Comparison of ENCODE assay signal across 9 mouse cellular contexts in genomic region chr9:107579023-107579900, GRCm38 (mm10). TPM values are rescaled to one million over a fixed set of nuclear protein-coding genes. Genes with fewer than 3 reads are reported as not detected.
A peak's percentile ranks its signal among the peaks of the same experiment; 100 is the strongest.
DNase-seq lines count a peak whose midpoint lies in the region; ATAC-seq and TF ChIP-seq lines count a peak whose summit lies in the region.
"Had no signal": no experiment of that assay in that cellular context is flagged by ENCODE, and none has a peak within 500 bp of the region (broad histone marks: within the 10 kb centered on the region; RNA-seq: fewer than 3 reads in every experiment).

No protein-coding gene starts in this region.

- intact Hi-C loops in heart, adult 2 months (cut with DNase I): no loop called here
- intact Hi-C loops in heart, postnatal 10 days (cut with DNase I): no loop called here

- peak overlapping the region; percentile 95; the same call in 1 of the 2 replicates for H3K27ac ChIP-seq in heart, adult 2 months
- no peak overlapping the region for H3K27ac ChIP-seq in midbrain, embryonic 15.5 days
- no peak overlapping the region for H3K27ac ChIP-seq in midbrain, embryonic 11.5 days (ENCODE audit: low read depth, low read length)
- H3K27ac ChIP-seq in hindbrain, embryonic 14.5 days: no peak overlapping the region
- peak overlapping the region; percentile 94 for H3K27ac ChIP-seq in stomach, embryonic 16.5 days (ENCODE audit: low read length)

- no peak for ATAC-seq in midbrain, embryonic 15.5 days (replicated peaks)
- no peak for ATAC-seq in midbrain, embryonic 11.5 days (ENCODE audit: low FRiP score)
- no peak for ATAC-seq in hindbrain, embryonic 14.5 days (ENCODE audit: low FRiP score)
- no peak for ATAC-seq in stomach, embryonic 16.5 days (ENCODE audit: insufficient read depth, low FRiP score)
- no peak for ATAC-seq in megakaryocyte-erythroid progenitor cell, adult 5-6 weeks (replicated peaks; ENCODE audit: low FRiP score, low TSS enrichment, poor library complexity, severe bottlenecking)

- H3K79me2 ChIP-seq in heart, adult 2 months (replicated peaks; ENCODE audit: control insufficient read depth, insufficient read depth, low read length): no peaks in the 10 kb centered on the region

- WGBS in heart, adult 2 months: 93% methylated on average over 14 of the region's 14 CpGs
- 96% methylated on average over 14 of the region's 14 CpGs for WGBS in midbrain, embryonic 15.5 days
- 97% methylated on average over 14 of the region's 14 CpGs for WGBS in midbrain, embryonic 11.5 days
- WGBS in hindbrain, embryonic 14.5 days: 92% methylated on average over 14 of the region's 14 CpGs
- 90% methylated on average over 14 of the region's 14 CpGs for WGBS in stomach, embryonic 16.5 days

- no peak for TF ChIP-seq POLR2A in heart, adult 2 months (IDR thresholded peaks at IDR 0.05; ENCODE audit: insufficient read depth, low read depth, low read length)

- no peaks in the 10 kb centered on the region for H3K27me3 ChIP-seq in heart, adult 2 months (ENCODE audit: control insufficient read depth, insufficient read depth, low read length)
- H3K27me3 ChIP-seq in midbrain, embryonic 15.5 days (replicated peaks): no peaks in the 10 kb centered on the region
- no peaks in the 10 kb centered on the region for H3K27me3 ChIP-seq in midbrain, embryonic 11.5 days (ENCODE audit: control insufficient read depth, insufficient read depth, low read length)
- H3K27me3 ChIP-seq in hindbrain, embryonic 14.5 days (ENCODE audit: control insufficient read depth, insufficient read depth, low read length): no peaks in the 10 kb centered on the region
- H3K27me3 ChIP-seq in stomach, embryonic 16.5 days (ENCODE audit: control insufficient read depth, insufficient read depth, low read length): no peaks in the 10 kb centered on the region

- DNase-seq in heart, adult 2 months: no peak
- DNase-seq in heart, postnatal 10 days: no peak
- no peak for DNase-seq in midbrain, embryonic 11.5 days (ENCODE audit: low spot score, missing footprints)
- DNase-seq in hindbrain, embryonic 14.5 days (ENCODE audit: low spot score): no peak
- no peak for DNase-seq in frontal cortex, postnatal 14 days (ENCODE audit: low spot score in 2 of 2)
- DNase-seq: kidney, adult 2 months had no signal

- H3K9me3 ChIP-seq in midbrain, embryonic 15.5 days: no peaks in the 10 kb centered on the region
- no peaks in the 10 kb centered on the region for H3K9me3 ChIP-seq in midbrain, embryonic 11.5 days (ENCODE audit: control insufficient read depth, low read length)
- H3K9me3 ChIP-seq in hindbrain, embryonic 14.5 days (ENCODE audit: control insufficient read depth, low read length): no peaks in the 10 kb centered on the region
- no peaks in the 10 kb centered on the region for H3K9me3 ChIP-seq in stomach, embryonic 16.5 days (replicated peaks; ENCODE audit: control insufficient read depth, low read length)

- H3K9ac ChIP-seq in heart, adult 2 months (ENCODE audit: low read depth, low read length): no peak overlapping the region
- H3K9ac ChIP-seq in midbrain, embryonic 15.5 days: 0 out of 2 replicates have a peak overlapping the region, but pooled peaks have one; percentile 8
- H3K9ac ChIP-seq in midbrain, embryonic 11.5 days (ENCODE audit: low read length): no peak overlapping the region
- peak overlapping the region; percentile 75; the same call in 1 of the 2 replicates for H3K9ac ChIP-seq in hindbrain, embryonic 14.5 days
- H3K9ac ChIP-seq in stomach, embryonic 16.5 days (ENCODE audit: low read length): 0 out of 2 replicates have a peak overlapping the region, but pooled peaks have one; percentile 13

- peaks cover 15% of the 10 kb centered on the region for H3K4me1 ChIP-seq in heart, adult 2 months (ENCODE audit: control insufficient read depth, insufficient read depth, low read length)
- peaks cover 34% of the 10 kb centered on the region for H3K4me1 ChIP-seq in midbrain, embryonic 15.5 days
- H3K4me1 ChIP-seq in midbrain, embryonic 11.5 days (ENCODE audit: control insufficient read depth, insufficient read depth, low read length): peaks cover 24% of the 10 kb centered on the region
- H3K4me1 ChIP-seq in hindbrain, embryonic 14.5 days (replicated peaks; ENCODE audit: control insufficient read depth, insufficient read depth, low read length): peaks cover 17% of the 10 kb centered on the region
- peaks cover 28% of the 10 kb centered on the region for H3K4me1 ChIP-seq in stomach, embryonic 16.5 days (ENCODE audit: control insufficient read depth, insufficient read depth, low read length)

- peak overlapping the region; percentile 96; the same call in 1 of the 2 replicates for H3K4me2 ChIP-seq in midbrain, embryonic 15.5 days
- no peak overlapping the region for H3K4me2 ChIP-seq in midbrain, embryonic 11.5 days
- H3K4me2 ChIP-seq in hindbrain, embryonic 14.5 days (replicated peaks): peak overlapping the region; percentile 72
- H3K4me2 ChIP-seq in stomach, embryonic 16.5 days (ENCODE audit: low read depth, low read length): no peak overlapping the region

- no peaks in the 10 kb centered on the region for H3K36me3 ChIP-seq in heart, adult 2 months (ENCODE audit: control insufficient read depth, insufficient read depth, low read length)
- peaks cover 4% of the 10 kb centered on the region; the same call in 1 of the 2 replicates for H3K36me3 ChIP-seq in midbrain, embryonic 15.5 days (replicated peaks)
- no peaks in the 10 kb centered on the region for H3K36me3 ChIP-seq in midbrain, embryonic 11.5 days (ENCODE audit: control insufficient read depth, insufficient read depth, low read length)
- 0 out of 2 replicates have a peak, but pooled peaks cover 7% of the 10 kb centered on the region for H3K36me3 ChIP-seq in hindbrain, embryonic 14.5 days (replicated peaks; ENCODE audit: control insufficient read depth, insufficient read depth)
- H3K36me3 ChIP-seq in stomach, embryonic 16.5 days (ENCODE audit: control insufficient read depth, insufficient read depth, low read length): no peaks in the 10 kb centered on the region; the same call in 1 of the 2 replicates

- H3K4me3 ChIP-seq in heart, adult 2 months: no peak overlapping the region
- H3K4me3 ChIP-seq in midbrain, embryonic 15.5 days: no peak overlapping the region
- H3K4me3 ChIP-seq in midbrain, embryonic 11.5 days (ENCODE audit: low read depth, low read length): no peak overlapping the region
- H3K4me3 ChIP-seq in hindbrain, embryonic 14.5 days (replicated peaks; ENCODE audit: low read length): no peak overlapping the region
- H3K4me3 ChIP-seq in stomach, embryonic 16.5 days (replicated peaks; ENCODE audit: low read length): no peak overlapping the region

- no peak for TF ChIP-seq CTCF in heart, adult 2 months (IDR thresholded peaks at IDR 0.05)

- TF ChIP-seq EP300 in heart, adult 2 months (IDR thresholded peaks at IDR 0.05; ENCODE audit: insufficient read depth, low read depth, low read length): no peak

RNA-seq across cellular contexts. Expression of gene Naa80, which starts 0.6 kb away (rescaled TPM):
- 10 to 100 TPM; 14.9 to 17.4 TPM for total RNA-seq in heart, adult 2 months (2021)
- 30.0 and 45.4 TPM in 2 replicates for polyA plus RNA-seq in heart, adult 2 months (2012; rRNA removed)
- total RNA-seq in heart, postnatal 10 days (2021): 10 to 100 TPM; 13.0 to 16.2 TPM
- 21.4 and 23.1 TPM in 2 replicates for polyA plus RNA-seq in midbrain, embryonic 15.5 days (2015; fragmentation: Nextera tagmentation; extraction: Ambion mirVana)
- 8.4 and 11.1 TPM in 2 replicates for polyA plus RNA-seq in midbrain, embryonic 11.5 days (2014; fragmentation: Nextera tagmentation; extraction: Ambion mirVana)
- 14.4 and 16.4 TPM in 2 replicates for polyA plus RNA-seq in hindbrain, embryonic 14.5 days (2014; fragmentation: Nextera tagmentation; extraction: Ambion mirVana)
- polyA plus RNA-seq in stomach, embryonic 16.5 days (2015; fragmentation: Nextera tagmentation; extraction: Ambion mirVana): 17.4 and 20.4 TPM in 2 replicates
- total RNA-seq in megakaryocyte-erythroid progenitor cell, adult 5-6 weeks (2014; fragmentation: Nextera tagmentation): 46.2 and 49.0 TPM in 2 replicates
- 15.8 and 25.8 TPM in 2 replicates for total RNA-seq in megakaryocyte-erythroid progenitor cell, adult 5-6 weeks (2017)

RNA-seq across cellular contexts. Expression of gene Hyal3, which starts 1.4 kb away (rescaled TPM):
- under 1 TPM; 0.29 to 0.34 TPM for total RNA-seq in heart, adult 2 months (2021)
- polyA plus RNA-seq in heart, adult 2 months (2012; rRNA removed): 0.26 and 0.31 TPM in 2 replicates
- under 1 TPM; 0.41 to 0.79 TPM for total RNA-seq in heart, postnatal 10 days (2021)
- polyA plus RNA-seq in midbrain, embryonic 15.5 days (2015; fragmentation: Nextera tagmentation; extraction: Ambion mirVana): 1.8 TPM in 2 replicates
- polyA plus RNA-seq in midbrain, embryonic 11.5 days (2014; fragmentation: Nextera tagmentation; extraction: Ambion mirVana): 0.33 and 0.47 TPM in 2 replicates
- polyA plus RNA-seq in hindbrain, embryonic 14.5 days (2014; fragmentation: Nextera tagmentation; extraction: Ambion mirVana): 0.96 and 1.2 TPM in 2 replicates
- polyA plus RNA-seq in stomach, embryonic 16.5 days (2015; fragmentation: Nextera tagmentation; extraction: Ambion mirVana): 1.4 and 1.9 TPM in 2 replicates
- total RNA-seq in megakaryocyte-erythroid progenitor cell, adult 5-6 weeks (2014; fragmentation: Nextera tagmentation): 5.1 and 9.4 TPM in 2 replicates
- total RNA-seq in megakaryocyte-erythroid progenitor cell, adult 5-6 weeks (2017): 0.61 and 3.3 TPM in 2 replicates

RNA-seq across cellular contexts. Expression of gene Hyal1, which starts 2.5 kb away (rescaled TPM):
- total RNA-seq in heart, adult 2 months (2021): 1 to 10 TPM; 5.1 to 5.9 TPM
- 6.9 and 8.2 TPM in 2 replicates for polyA plus RNA-seq in heart, adult 2 months (2012; rRNA removed)
- 1 to 10 TPM; 3.9 to 5.7 TPM for total RNA-seq in heart, postnatal 10 days (2021)
- polyA plus RNA-seq in midbrain, embryonic 15.5 days (2015; fragmentation: Nextera tagmentation; extraction: Ambion mirVana): 7.9 and 9.5 TPM in 2 replicates
- polyA plus RNA-seq in midbrain, embryonic 11.5 days (2014; fragmentation: Nextera tagmentation; extraction: Ambion mirVana): 3.9 and 4.8 TPM in 2 replicates
- polyA plus RNA-seq in hindbrain, embryonic 14.5 days (2014; fragmentation: Nextera tagmentation; extraction: Ambion mirVana): 3.1 and 4.9 TPM in 2 replicates
- 14.9 and 16.8 TPM in 2 replicates for polyA plus RNA-seq in stomach, embryonic 16.5 days (2015; fragmentation: Nextera tagmentation; extraction: Ambion mirVana)
- 1.1 and 5.9 TPM in 2 replicates for total RNA-seq in megakaryocyte-erythroid progenitor cell, adult 5-6 weeks (2014; fragmentation: Nextera tagmentation)
- total RNA-seq in megakaryocyte-erythroid progenitor cell, adult 5-6 weeks (2017): 1.1 and 4.3 TPM in 2 replicates

RNA-seq across cellular contexts. Expression of gene Ifrd2, which starts 8.2 kb away (rescaled TPM):
- 10 to 100 TPM; 39.9 to 51.4 TPM for total RNA-seq in heart, adult 2 months (2021)
- polyA plus RNA-seq in heart, adult 2 months (2012; rRNA removed): 43.7 and 54.5 TPM in 2 replicates
- total RNA-seq in heart, postnatal 10 days (2021): 10 to 100 TPM; 36.9 to 40.7 TPM
- polyA plus RNA-seq in midbrain, embryonic 15.5 days (2015; fragmentation: Nextera tagmentation; extraction: Ambion mirVana): 14.5 and 16.9 TPM in 2 replicates
- polyA plus RNA-seq in midbrain, embryonic 11.5 days (2014; fragmentation: Nextera tagmentation; extraction: Ambion mirVana): 24.2 and 28.2 TPM in 2 replicates
- polyA plus RNA-seq in hindbrain, embryonic 14.5 days (2014; fragmentation: Nextera tagmentation; extraction: Ambion mirVana): 11.2 and 16.5 TPM in 2 replicates
- polyA plus RNA-seq in stomach, embryonic 16.5 days (2015; fragmentation: Nextera tagmentation; extraction: Ambion mirVana): 62.0 and 77.7 TPM in 2 replicates
- 226 and 251 TPM in 2 replicates for total RNA-seq in megakaryocyte-erythroid progenitor cell, adult 5-6 weeks (2014; fragmentation: Nextera tagmentation)
- total RNA-seq in megakaryocyte-erythroid progenitor cell, adult 5-6 weeks (2017): 103 and 192 TPM in 2 replicates

RNA-seq across cellular contexts. Expression of gene Hyal2, which starts 11.5 kb away (rescaled TPM):
- total RNA-seq in heart, adult 2 months (2021): 10 to 100 TPM; 40.8 to 43.6 TPM
- 39.2 and 40.2 TPM in 2 replicates for polyA plus RNA-seq in heart, adult 2 months (2012; rRNA removed)
- 10 to 100 TPM; 47.0 to 56.0 TPM for total RNA-seq in heart, postnatal 10 days (2021)
- 82.9 and 88.7 TPM in 2 replicates for polyA plus RNA-seq in midbrain, embryonic 15.5 days (2015; fragmentation: Nextera tagmentation; extraction: Ambion mirVana)
- 129 and 132 TPM in 2 replicates for polyA plus RNA-seq in midbrain, embryonic 11.5 days (2014; fragmentation: Nextera tagmentation; extraction: Ambion mirVana)
- polyA plus RNA-seq in hindbrain, embryonic 14.5 days (2014; fragmentation: Nextera tagmentation; extraction: Ambion mirVana): 71.7 and 76.6 TPM in 2 replicates
- 85.2 and 91.6 TPM in 2 replicates for polyA plus RNA-seq in stomach, embryonic 16.5 days (2015; fragmentation: Nextera tagmentation; extraction: Ambion mirVana)
- total RNA-seq in megakaryocyte-erythroid progenitor cell, adult 5-6 weeks (2014; fragmentation: Nextera tagmentation): 7.6 and 23.6 TPM in 2 replicates
- total RNA-seq in megakaryocyte-erythroid progenitor cell, adult 5-6 weeks (2017): 5.4 and 8.3 TPM in 2 replicates

Comparison
In these comparisons a context has a peak if more than half of its experiments do, and no peak if none do; other contexts are left out.
1. H3K9ac ChIP-seq: peak in midbrain, embryonic 15.5 days (single experiment), hindbrain, embryonic 14.5 days (single experiment) and stomach, embryonic 16.5 days (single experiment); none in heart, adult 2 months (single experiment) and midbrain, embryonic 11.5 days (single experiment).
2. H3K4me2 ChIP-seq: peak in midbrain, embryonic 15.5 days (single experiment) and hindbrain, embryonic 14.5 days (single experiment); none in midbrain, embryonic 11.5 days (single experiment) and stomach, embryonic 16.5 days (single experiment).
3. H3K27ac ChIP-seq: peak in heart, adult 2 months (single experiment) and stomach, embryonic 16.5 days (single experiment); none in midbrain, embryonic 15.5 days (single experiment), midbrain, embryonic 11.5 days (single experiment) and hindbrain, embryonic 14.5 days (single experiment).